Mouse (Mus musculus) heart, embryonic 16.5 days (tissue): ENCODE measurements around the gene Lair1. TPM values are rescaled to one million over a fixed set of nuclear protein-coding genes. Genes with fewer than 3 reads are reported as not detected.
"Not testable (repeated sequence)": the region's sequence is repeated elsewhere in the genome, so short reads cannot be mapped to it uniquely, and the experiment has no call there.

Experiments
- ATAC-seq: fragments of 200-750 bp; cut with Nextera tagmentation; replicated peaks from 2 replicates; pipeline ENCODE4 v1.8.0; 2017; ENCODE audit warnings: moderate number of reproducible peaks; ENCODE audit not compliant: insufficient read depth, low FRiP score; ENCODE audit errors: extremely low read depth
- H3K27ac ChIP-seq: fragments of 300-500 bp; sonication (generic); 2 replicates; pipeline ENCODE4 v1.5.1; 2014; ENCODE audit warnings: mild to moderate bottlenecking, low read length, control low read depth, moderate library complexity
- H3K27me3 ChIP-seq: fragments of 300-500 bp; sonication (generic); 2 replicates; pipeline ENCODE4 v1.6.1; 2014; ENCODE audit warnings: low read length, mixed read lengths; ENCODE audit not compliant: control insufficient read depth, insufficient read depth
- H3K36me3 ChIP-seq: fragments of 300-500 bp; sonication (generic); 2 replicates; pipeline ENCODE4 v1.6.1; 2014; ENCODE audit not compliant: control insufficient read depth, insufficient read depth
- H3K4me1 ChIP-seq: fragments of 300-500 bp; sonication (generic); 2 replicates; pipeline ENCODE4 v1.6.1; 2014; ENCODE audit warnings: low read length, mixed read lengths; ENCODE audit not compliant: control insufficient read depth, insufficient read depth
- H3K4me2 ChIP-seq: fragments of 300-500 bp; sonication (generic); 2 replicates; pipeline ENCODE4 v1.6.1; 2014; ENCODE audit warnings: low read depth, mild to moderate bottlenecking, control low read depth, low read length
- H3K4me3 ChIP-seq: fragments of 300-500 bp; sonication (generic); 2 replicates; pipeline ENCODE4 v1.5.1; 2014; ENCODE audit warnings: mild to moderate bottlenecking, control low read depth, low read length
- H3K9ac ChIP-seq: fragments of 300-500 bp; sonication (generic); 2 replicates; pipeline ENCODE4 v1.6.1; 2014; ENCODE audit warnings: low read length, control low read depth
- H3K9me3 ChIP-seq: fragments of 300-500 bp; sonication (generic); replicated peaks from 2 replicates; pipeline ENCODE4 v1.6.1; 2016; ENCODE audit warnings: low read length; ENCODE audit not compliant: control insufficient read depth
- WGBS: fragments of 180-500 bp; shearing (Covaris S2); extraction: QIAGEN DNeasy Blood & Tissue Kit; methylation state at CpG from one replicate; pipeline ENCODE4 v1.1.7; 2014; 5-methylcytosine and 5-hydroxymethylcytosine counted together
- polyA plus RNA-seq: library from polyadenylated mRNA; unstranded; fragments of >200 nt; fragmentation: Nextera tagmentation; extraction: Ambion mirVana; gene quantifications from 2 replicates; pipeline ENCODE4 v1.2.1, GENCODE M21; 2015

Lair1 gene
- polyA plus RNA-seq, 1 experiment from 2014 or later, result 2.4 TPM

DNA sequence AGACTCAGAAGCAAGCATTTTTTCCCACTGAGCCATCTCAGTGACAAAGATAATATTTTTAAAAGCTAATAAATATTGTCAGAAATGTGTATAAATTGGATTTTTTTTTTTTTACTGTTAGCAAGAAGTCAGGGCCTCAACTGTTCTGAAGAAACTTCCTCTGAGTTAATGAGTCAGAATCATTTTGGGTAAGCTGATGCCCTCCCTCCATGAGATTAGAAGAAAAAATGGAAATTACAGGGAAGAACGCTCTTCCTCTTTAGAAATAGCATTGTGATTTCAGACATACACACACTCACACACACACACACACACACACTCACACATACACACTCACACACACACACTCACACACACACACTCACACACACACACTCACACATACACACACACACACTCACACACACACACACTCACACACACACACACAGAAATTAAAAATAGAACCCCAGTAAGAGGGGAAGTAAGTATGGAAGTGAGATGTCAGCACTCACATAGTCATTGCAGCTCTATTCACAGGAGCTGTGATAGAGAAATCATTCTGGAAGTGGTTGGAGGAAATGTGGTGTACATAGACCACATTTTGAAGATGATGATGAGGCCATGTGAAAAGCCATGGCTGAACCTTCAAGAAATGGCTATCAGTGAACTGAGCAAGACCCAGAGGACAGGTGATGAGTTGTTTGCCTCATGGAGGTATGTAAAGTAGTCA lies 866 bp upstream of the Lair1 start:
- Histone ChIP-seq H3K4me1 (no peaks in the 10 kb centered on the region), H3K9ac (no peak overlapping the region), H3K4me2 (no peak overlapping the region), H3K36me3 (no peaks in the 10 kb centered on the region), H3K9me3 (no peaks in the 10 kb centered on the region), H3K4me3 (no peak overlapping the region), H3K27ac (no peak overlapping the region), H3K27me3 (no peaks in the 10 kb centered on the region)
- ATAC-seq, result no peak
- 84% methylated on average over 1 of the region's 1 CpGs for WGBS

DNA sequence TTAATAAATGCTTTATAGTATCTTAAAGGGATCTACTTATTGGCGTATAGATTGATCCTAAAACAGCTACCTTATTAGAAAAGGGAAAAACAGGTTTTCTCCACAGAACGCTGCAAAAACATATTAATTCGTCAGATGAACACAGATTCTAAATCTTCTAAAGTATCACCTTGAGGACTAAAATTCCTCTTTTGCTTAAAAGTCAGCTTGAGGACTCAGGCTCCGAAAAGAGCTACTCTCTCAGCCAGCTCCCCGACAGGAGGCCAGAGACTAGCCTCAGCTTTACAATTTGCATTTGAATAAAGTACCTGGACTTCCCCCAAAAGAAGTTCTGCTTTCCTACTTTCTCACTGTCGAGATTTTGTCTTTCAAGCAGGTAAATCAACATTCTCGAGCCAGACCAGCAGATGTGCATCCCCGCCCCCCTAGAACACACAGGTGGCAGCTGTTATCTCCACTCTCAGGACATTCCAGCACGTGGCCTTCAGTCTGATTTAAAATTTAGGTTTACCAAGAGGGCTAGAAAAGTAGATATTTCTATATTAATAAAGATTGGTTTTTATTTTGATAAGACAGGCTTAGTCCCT lies 2.3 kb downstream of the Lair1 start:
- not testable (repeated sequence) for H3K4me3 ChIP-seq

DNA sequence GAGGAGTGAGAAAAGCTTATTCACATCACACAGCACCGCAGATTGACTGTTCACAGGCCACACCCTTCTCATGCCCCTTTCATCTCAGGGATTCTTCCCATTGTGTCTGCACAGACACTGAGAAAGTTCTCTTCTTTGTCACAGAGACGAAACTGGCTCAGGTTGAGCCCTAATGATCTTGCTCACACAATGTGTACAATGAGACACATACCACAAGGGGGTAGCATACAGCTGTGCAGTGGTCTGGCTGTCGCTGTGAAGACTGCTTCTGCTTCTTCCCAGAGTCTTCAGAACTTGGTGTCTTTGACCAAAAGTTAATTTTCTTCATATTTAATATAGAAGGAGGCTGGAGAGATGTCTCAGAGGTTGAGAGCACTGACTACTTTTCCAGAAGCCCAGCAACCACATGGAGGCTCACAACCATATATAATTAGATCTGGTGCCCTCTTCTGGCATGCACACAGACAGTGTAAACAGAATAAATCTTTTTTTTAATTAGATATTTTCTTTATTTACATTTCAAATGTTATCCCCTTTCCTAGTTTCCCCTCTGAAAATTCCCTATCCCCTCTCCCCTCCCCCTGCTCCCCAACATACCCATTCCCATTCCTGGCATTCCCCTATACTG lies 36.1 kb downstream of the Lair1 start:
- WGBS, result 34% methylated on average over 3 of the region's 3 CpGs

More for the DNA sequence above, 2.3 kb downstream of the Lair1 start:
- not testable (repeated sequence) for H3K27me3 ChIP-seq, H3K27ac ChIP-seq, H3K36me3 ChIP-seq, H3K4me2 ChIP-seq, H3K9me3 ChIP-seq, H3K4me1 ChIP-seq, ATAC-seq, H3K9ac ChIP-seq
- WGBS, result 55% methylated on average over 9 of the region's 9 CpGs

DNA sequence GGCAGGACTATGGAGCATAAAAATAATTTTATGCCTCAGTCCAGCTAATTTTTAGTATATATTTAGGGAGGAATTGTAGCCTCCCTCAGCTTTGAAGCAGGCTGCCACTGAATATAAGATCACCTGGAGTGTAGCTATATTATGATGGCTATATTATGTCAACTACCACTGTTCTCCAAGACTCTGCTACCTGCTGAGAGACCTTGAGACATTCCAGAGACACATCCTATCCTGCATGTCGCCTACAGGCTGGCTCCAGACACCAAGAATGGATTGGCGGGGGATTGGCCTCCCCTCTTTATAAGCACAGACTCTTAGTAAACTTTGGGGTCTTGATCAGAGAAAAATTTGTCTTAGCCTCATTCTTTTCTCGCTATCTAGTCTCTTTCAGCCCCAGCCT lies 58.4 kb downstream of the Lair1 start:
- H3K27me3 ChIP-seq, H3K27ac ChIP-seq, H3K4me3 ChIP-seq, ATAC-seq, H3K4me2 ChIP-seq, H3K9ac ChIP-seq, H3K36me3 ChIP-seq, H3K9me3 ChIP-seq, H3K4me1 ChIP-seq: not testable (repeated sequence)
- WGBS, result 43% methylated on average over 3 of the region's 3 CpGs

More for the DNA sequence above, 36.1 kb downstream of the Lair1 start:
- Histone ChIP-seq H3K27me3 (no peaks in the 10 kb centered on the region), H3K27ac (no peak overlapping the region), H3K9ac (no peak overlapping the region), H3K4me3 (no peak overlapping the region), H3K9me3 (no peaks in the 10 kb centered on the region), H3K36me3 (no peaks in the 10 kb centered on the region), H3K4me2 (no peak overlapping the region), H3K4me1 (no peaks in the 10 kb centered on the region)
- ATAC-seq, result no peak

DNA sequence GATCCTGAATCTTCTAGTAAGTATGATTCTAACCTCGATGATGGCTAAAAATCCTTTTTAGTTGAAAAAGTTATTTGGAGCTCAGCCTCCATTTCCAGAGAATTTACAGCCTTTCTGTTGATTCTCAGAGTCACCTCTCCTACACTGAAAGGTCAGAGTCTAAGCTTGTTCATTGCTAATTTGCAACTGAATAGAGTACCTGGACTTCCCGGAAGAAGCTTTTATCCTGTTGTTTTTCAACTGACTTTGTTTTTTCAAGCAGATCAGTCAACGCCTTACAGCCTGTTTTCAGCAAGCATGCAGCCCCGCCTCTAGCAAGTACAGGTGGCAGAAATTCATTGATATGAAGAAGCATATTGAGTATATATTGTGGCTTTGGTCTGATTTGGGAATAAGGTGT lies 59.0 kb downstream of the Lair1 start:
- not testable (repeated sequence) for H3K4me3 ChIP-seq, H3K27ac ChIP-seq, H3K9ac ChIP-seq, H3K4me2 ChIP-seq, ATAC-seq, H3K27me3 ChIP-seq, H3K4me1 ChIP-seq, H3K9me3 ChIP-seq, H3K36me3 ChIP-seq
- 72% methylated on average over 4 of the region's 4 CpGs for WGBS

DNA sequence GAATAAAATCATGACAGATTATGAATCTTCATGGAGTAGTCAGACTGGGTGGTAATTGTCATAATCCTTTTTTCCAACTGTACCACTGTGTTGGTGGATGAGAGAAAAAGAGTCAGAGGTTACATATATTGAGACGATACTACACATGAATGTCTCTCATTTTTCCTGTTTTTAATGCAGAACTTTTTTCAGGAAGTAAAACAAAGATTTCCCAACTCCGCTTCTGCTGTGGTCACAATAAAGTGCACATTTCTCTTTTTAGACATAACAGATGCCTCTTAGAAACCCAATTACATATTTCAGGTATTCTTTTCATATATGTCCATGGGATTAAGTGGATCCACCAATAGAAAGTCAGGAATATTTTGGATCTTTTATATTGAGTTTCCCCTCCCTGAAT lies 101.0 kb downstream of the Lair1 start:
- H3K27me3 ChIP-seq, result no peaks in the 10 kb centered on the region
- H3K4me1 ChIP-seq, result no peaks in the 10 kb centered on the region
- WGBS, result 71% methylated on average over 2 of the region's 2 CpGs
- no peak overlapping the region for H3K4me3 ChIP-seq
- no peak overlapping the region for H3K27ac ChIP-seq
- H3K9me3 ChIP-seq, result no peaks in the 10 kb centered on the region
- no peak for ATAC-seq
- H3K9ac ChIP-seq, result no peak overlapping the region
- no peak overlapping the region for H3K4me2 ChIP-seq
- H3K36me3 ChIP-seq, result no peaks in the 10 kb centered on the region

DNA sequence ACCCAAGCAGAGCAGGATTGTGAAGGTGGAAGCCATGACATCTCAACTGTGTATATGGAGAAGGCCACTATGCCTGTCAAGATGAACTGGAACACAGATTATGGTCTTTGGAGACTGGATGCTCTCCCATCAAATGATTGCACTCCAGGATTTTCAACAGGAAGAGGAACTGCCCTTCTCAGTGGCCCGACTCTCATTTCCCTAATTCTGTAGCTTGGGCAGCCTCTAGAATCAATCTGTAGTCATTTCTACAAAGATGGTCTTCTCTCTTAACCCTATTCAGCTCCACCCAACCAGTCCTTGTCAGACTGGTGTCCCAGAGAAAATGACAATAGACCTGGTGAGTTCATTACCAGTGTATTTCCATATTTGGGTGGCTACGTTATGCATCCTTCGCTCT lies 105.6 kb downstream of the Lair1 start:
- no peaks in the 10 kb centered on the region for H3K4me1 ChIP-seq
- 75% methylated on average over 3 of the region's 3 CpGs for WGBS
- H3K9me3 ChIP-seq, result no peaks in the 10 kb centered on the region
- no peaks in the 10 kb centered on the region for H3K27me3 ChIP-seq
- H3K9ac ChIP-seq, result no peak overlapping the region
- H3K36me3 ChIP-seq, result no peaks in the 10 kb centered on the region
- no peak overlapping the region for H3K4me3 ChIP-seq
- no peak overlapping the region for H3K4me2 ChIP-seq
- ATAC-seq, result no peak
- no peak overlapping the region for H3K27ac ChIP-seq

Other genes with a start within 250 kb of the Lair1 start
- gene Gm15448, start 237.5 kb downstream of the Lair1 start, polyA plus RNA-seq, result not detected in 2 replicates
- gene Pira2, start 218.2 kb downstream of the Lair1 start, polyA plus RNA-seq, result 0.30 and 0.32 TPM in 2 replicates
- gene Gm14548, start 165.1 kb downstream of the Lair1 start, polyA plus RNA-seq, result 0.24 and 0.28 TPM in 2 replicates
- gene Lilra6, start 147.7 kb downstream of the Lair1 start, polyA plus RNA-seq, result 0.24 and 0.33 TPM in 2 replicates
- gene Ttyh1, start 56.2 kb upstream of the Lair1 start, polyA plus RNA-seq, result 1.3 and 2.0 TPM in 2 replicates
- gene Leng8, start 73.8 kb upstream of the Lair1 start, polyA plus RNA-seq, result 47.8 and 50.5 TPM in 2 replicates
- gene Leng9, start 87.2 kb upstream of the Lair1 start, polyA plus RNA-seq, result 3.1 and 3.2 TPM in 2 replicates
- 22.7 and 24.8 TPM in 2 replicates for gene Cdc42ep5, start 101.7 kb upstream of the Lair1 start, polyA plus RNA-seq
- gene Lilra5, start 174.6 kb upstream of the Lair1 start, polyA plus RNA-seq, result 0.14 and 0.15 TPM in 2 replicates